Mouse (Mus musculus): ENCODE results near the gene Tuba1a. TPM values are rescaled to one million over a fixed set of nuclear protein-coding genes. Genes with fewer than 3 reads are reported as not detected.
"Not testable (repeated sequence)": the region's sequence is repeated elsewhere in the genome, so short reads cannot be mapped to it uniquely, and the experiment has no call there.

The Tuba1a gene
- polyA plus RNA-seq, 1 experiment from 2014 or later = 16,831 TPM

DNA sequence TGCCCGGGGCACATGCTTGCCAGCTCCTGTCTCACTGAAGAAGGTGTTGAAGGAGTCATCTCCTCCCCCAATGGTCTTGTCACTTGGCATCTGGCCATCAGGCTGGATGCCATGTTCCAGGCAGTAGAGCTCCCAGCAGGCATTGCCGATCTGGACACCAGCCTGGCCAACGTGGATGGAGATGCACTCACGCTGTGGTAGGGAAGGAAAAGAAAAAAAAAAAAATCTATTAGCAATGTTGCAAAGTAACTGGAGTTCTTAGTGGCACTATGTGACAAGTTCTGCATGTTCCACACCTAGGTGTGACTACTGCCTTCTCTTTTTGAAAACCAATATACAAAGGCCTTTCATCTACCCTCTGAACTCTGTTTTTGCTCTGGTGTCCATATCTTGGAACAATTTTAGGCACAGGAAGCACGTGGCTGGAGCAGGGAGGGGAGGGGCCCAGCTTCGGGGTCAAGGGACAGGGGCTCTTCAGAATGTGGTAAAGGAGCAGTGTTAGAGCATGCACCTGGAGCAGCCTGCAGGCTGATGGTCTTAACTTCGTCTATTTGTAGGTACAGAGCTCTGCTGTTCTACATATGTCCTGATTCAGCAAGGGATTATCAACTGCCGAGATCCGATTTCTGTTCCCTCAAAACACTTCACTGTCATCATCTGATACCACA, 20.4 kb downstream of the Tuba1a start:
- H3K27ac ChIP-seq (ENCODE audit: low read length) = peak overlapping the region; percentile 84
- WGBS = 8% methylated on average over 8 of the region's 9 CpGs
- H3K27me3 ChIP-seq (replicated peaks; ENCODE audit: control insufficient read depth, insufficient read depth, low read length); H3K36me3 ChIP-seq (ENCODE audit: control insufficient read depth, insufficient read depth); H3K9me3 ChIP-seq (ENCODE audit: control insufficient read depth, low read length): not testable (repeated sequence)
- H3K9ac ChIP-seq (replicated peaks; ENCODE audit: low read depth, low read length) = peak overlapping the region; percentile 92
- peak overlapping the region; percentile 99 for H3K4me2 ChIP-seq (ENCODE audit: low read length)
- 0 out of 2 replicates have a peak, but pooled peaks have one; percentile 8 for ATAC-seq
- peaks cover 31% of the 10 kb centered on the region for H3K4me1 ChIP-seq (replicated peaks; ENCODE audit: control insufficient read depth, insufficient read depth, low read length)
- peak overlapping the region; percentile 82 for H3K4me3 ChIP-seq (replicated peaks; ENCODE audit: low read length)

DNA sequence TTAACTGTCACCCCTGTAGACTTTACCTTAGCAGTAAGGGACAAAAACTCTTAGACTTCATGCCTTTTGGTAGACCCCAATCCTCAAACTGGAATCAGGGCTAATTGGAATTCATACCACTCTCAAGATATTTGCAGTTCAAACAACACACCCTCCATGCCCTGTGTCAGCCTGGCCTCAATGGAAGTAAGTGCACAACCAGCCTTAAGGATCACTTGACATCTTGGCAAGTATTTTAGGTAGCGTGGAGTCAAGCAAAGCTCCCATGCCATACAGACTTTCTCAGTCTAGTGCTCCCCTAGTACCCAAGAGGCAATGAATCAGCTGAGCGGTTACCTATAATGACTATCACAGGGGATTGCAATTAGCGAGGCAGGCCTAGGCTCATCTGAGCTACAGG, 22.5 kb downstream of the Tuba1a start:
- 63% methylated on average over 3 of the region's 3 CpGs for WGBS
- H3K27me3 ChIP-seq (replicated peaks; ENCODE audit: control insufficient read depth, insufficient read depth, low read length) = no peaks in the 10 kb centered on the region

DNA sequence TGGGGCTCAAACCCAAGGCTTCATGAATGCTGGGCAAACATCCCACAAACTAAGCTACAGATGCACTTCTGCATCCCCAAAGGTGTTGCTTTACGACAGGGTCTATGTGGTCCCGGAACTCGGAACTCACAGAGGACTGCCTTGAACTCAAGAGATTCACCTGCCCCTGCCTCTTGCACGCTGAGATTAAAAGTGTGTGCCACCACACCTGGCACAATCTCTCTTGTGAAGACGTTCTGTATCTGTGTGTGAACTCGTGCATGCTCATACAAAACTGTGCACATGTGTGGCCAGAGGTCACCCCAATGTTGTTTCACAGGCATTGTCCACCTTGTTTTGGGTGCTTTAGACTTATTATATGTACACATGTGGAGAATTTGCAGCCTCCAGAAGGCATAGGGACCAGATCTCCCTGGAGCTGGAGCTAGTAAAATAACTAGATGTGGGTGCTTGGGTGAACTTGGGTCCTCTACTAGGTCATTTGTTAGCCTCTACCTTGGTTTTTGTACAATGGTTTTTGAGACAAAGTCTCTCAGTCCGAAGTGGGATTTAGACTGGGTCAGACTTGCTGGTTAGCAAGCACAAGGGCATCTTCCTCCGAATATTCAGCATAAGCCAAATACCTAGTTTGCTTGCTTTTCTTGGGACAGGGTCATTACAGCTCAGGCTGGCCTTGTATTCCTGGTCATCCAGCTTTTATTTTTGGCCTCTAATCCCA, 23.3 kb downstream of the Tuba1a start:
- Histone ChIP-seq H3K4me3 (replicated peaks; ENCODE audit: low read length) (no peak overlapping the region), H3K9me3 (ENCODE audit: control insufficient read depth, low read length) (no peaks in the 10 kb centered on the region), H3K27me3 (replicated peaks; ENCODE audit: control insufficient read depth, insufficient read depth, low read length) (no peaks in the 10 kb centered on the region), H3K36me3 (ENCODE audit: control insufficient read depth, insufficient read depth) (peaks cover 5% of the 10 kb centered on the region; the same call in 1 of the 2 replicates), H3K4me2 (ENCODE audit: low read length) (no peak overlapping the region), H3K4me1 (replicated peaks; ENCODE audit: control insufficient read depth, insufficient read depth, low read length) (peaks cover 23% of the 10 kb centered on the region), H3K27ac (ENCODE audit: low read length) (no peak overlapping the region), H3K9ac (replicated peaks; ENCODE audit: low read depth, low read length) (no peak overlapping the region)
- 51% methylated on average over 8 of the region's 8 CpGs for WGBS
- ATAC-seq = no peak

More for the DNA sequence above, 22.5 kb downstream of the Tuba1a start:
- Histone ChIP-seq H3K4me2 (ENCODE audit: low read length) (no peak overlapping the region), H3K9ac (replicated peaks; ENCODE audit: low read depth, low read length) (no peak overlapping the region), H3K4me1 (replicated peaks; ENCODE audit: control insufficient read depth, insufficient read depth, low read length) (peaks cover 31% of the 10 kb centered on the region), H3K27ac (ENCODE audit: low read length) (no peak overlapping the region), H3K9me3 (ENCODE audit: control insufficient read depth, low read length) (no peaks in the 10 kb centered on the region), H3K4me3 (replicated peaks; ENCODE audit: low read length) (no peak overlapping the region), H3K36me3 (ENCODE audit: control insufficient read depth, insufficient read depth) (peaks cover 5% of the 10 kb centered on the region; the same call in 1 of the 2 replicates)
- no peak for ATAC-seq

DNA sequence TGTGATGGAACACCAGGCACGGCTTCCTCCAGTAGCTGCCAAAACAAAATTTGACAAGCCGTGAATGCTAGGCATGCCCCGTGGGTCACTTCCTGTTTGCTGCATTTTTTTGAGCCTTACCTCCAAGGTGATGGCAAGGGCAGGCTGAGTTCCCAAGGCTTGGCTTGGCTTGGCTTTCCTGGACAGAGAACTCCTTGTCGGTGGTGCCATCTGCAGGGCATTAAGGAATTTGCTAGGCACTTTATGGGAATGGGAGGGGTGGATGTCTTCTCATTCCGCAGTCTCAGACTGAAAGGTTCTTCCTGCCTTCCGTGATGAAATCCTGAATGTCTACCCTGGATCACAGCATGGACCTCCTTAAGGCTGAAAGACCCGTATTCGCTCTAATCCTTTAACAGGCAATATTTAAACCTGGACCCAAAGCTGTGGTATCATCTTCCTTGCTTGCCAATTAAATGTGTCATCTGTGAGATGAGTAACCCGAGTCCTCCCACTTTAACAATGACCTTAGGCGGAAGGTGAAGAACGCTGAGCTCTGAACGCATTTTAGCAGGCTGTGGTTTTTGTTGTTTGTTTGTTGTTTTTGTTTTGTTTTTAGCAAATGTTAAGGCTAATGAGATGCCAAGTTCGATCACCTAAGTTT, 24.8 kb downstream of the Tuba1a start:
- 13% methylated on average over 13 of the region's 13 CpGs for WGBS
- no peaks in the 10 kb centered on the region for H3K27me3 ChIP-seq (replicated peaks; ENCODE audit: control insufficient read depth, insufficient read depth, low read length)
- no peak overlapping the region for H3K9ac ChIP-seq (replicated peaks; ENCODE audit: low read depth, low read length)
- peaks cover 5% of the 10 kb centered on the region; the same call in 1 of the 2 replicates for H3K36me3 ChIP-seq (ENCODE audit: control insufficient read depth, insufficient read depth)
- ATAC-seq = peak; percentile 48; the same call in 1 of the 2 replicates
- peaks cover 21% of the 10 kb centered on the region for H3K4me1 ChIP-seq (replicated peaks; ENCODE audit: control insufficient read depth, insufficient read depth, low read length)
- no peak overlapping the region for H3K4me3 ChIP-seq (replicated peaks; ENCODE audit: low read length)
- 0 out of 2 replicates have a peak overlapping the region, but pooled peaks have one; percentile 11 for H3K4me2 ChIP-seq (ENCODE audit: low read length)
- no peaks in the 10 kb centered on the region for H3K9me3 ChIP-seq (ENCODE audit: control insufficient read depth, low read length)
- no peak overlapping the region for H3K27ac ChIP-seq (ENCODE audit: low read length)

DNA sequence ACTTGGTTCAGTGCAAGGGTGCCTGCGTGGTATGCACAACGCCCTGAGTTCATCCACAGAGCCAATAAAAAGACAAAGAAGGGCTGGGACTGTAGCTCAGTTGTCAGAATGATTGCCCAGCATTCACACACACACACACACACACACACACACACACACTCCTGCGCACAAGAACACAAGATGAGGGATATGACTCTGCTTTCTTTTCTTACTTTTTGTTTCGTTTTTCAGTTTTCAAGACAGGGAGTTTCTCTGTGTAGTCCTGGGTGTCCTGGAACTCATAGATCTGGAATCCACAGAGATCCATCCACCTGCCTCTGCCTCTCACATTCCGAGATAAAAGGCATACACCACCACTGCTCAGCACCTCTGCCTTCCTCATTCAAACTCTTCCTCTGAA, 25.9 kb downstream of the Tuba1a start:
- 75% methylated on average over 5 of the region's 5 CpGs for WGBS
- Histone ChIP-seq H3K9ac (replicated peaks; ENCODE audit: low read depth, low read length) (no peak overlapping the region), H3K27me3 (replicated peaks; ENCODE audit: control insufficient read depth, insufficient read depth, low read length) (no peaks in the 10 kb centered on the region), H3K4me1 (replicated peaks; ENCODE audit: control insufficient read depth, insufficient read depth, low read length) (peaks cover 16% of the 10 kb centered on the region; the same call in 1 of the 2 replicates), H3K9me3 (ENCODE audit: control insufficient read depth, low read length) (no peaks in the 10 kb centered on the region), H3K27ac (ENCODE audit: low read length) (no peak overlapping the region), H3K36me3 (ENCODE audit: control insufficient read depth, insufficient read depth) (peaks cover 5% of the 10 kb centered on the region; the same call in 1 of the 2 replicates), H3K4me2 (ENCODE audit: low read length) (no peak overlapping the region), H3K4me3 (replicated peaks; ENCODE audit: low read length) (no peak overlapping the region)
- no peak for ATAC-seq

DNA sequence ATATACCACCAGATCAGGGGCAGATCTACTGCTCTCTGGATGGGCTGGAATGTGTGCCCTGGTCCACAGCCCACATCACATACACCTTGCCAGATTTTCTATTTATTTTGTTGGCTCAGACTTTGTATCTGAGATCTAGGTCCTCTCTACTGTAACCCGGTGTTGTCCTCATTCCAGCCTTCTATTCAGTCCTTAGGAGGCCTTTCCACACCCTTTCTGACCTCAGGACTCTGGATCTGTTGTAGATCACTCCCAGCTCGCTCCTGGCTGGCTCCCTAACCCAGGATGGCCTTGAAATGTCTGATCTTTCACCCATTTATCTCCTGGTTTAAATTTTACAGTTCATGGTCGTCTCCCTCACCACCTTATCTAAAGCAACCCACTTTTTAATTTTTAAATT, 28.8 kb downstream of the Tuba1a start:
- H3K27me3 ChIP-seq (replicated peaks; ENCODE audit: control insufficient read depth, insufficient read depth, low read length) = no peaks in the 10 kb centered on the region
- no peaks in the 10 kb centered on the region for H3K9me3 ChIP-seq (ENCODE audit: control insufficient read depth, low read length)
- no peak overlapping the region for H3K4me3 ChIP-seq (replicated peaks; ENCODE audit: low read length)
- H3K27ac ChIP-seq (ENCODE audit: low read length) = no peak overlapping the region
- 82% methylated on average over 3 of the region's 3 CpGs for WGBS
- H3K36me3 ChIP-seq (ENCODE audit: control insufficient read depth, insufficient read depth) = no peaks in the 10 kb centered on the region
- H3K9ac ChIP-seq (replicated peaks; ENCODE audit: low read depth, low read length) = no peak overlapping the region
- no peak overlapping the region for H3K4me2 ChIP-seq (ENCODE audit: low read length)
- peaks cover 6% of the 10 kb centered on the region; the same call in 1 of the 2 replicates for H3K4me1 ChIP-seq (replicated peaks; ENCODE audit: control insufficient read depth, insufficient read depth, low read length)
- ATAC-seq = no peak

DNA sequence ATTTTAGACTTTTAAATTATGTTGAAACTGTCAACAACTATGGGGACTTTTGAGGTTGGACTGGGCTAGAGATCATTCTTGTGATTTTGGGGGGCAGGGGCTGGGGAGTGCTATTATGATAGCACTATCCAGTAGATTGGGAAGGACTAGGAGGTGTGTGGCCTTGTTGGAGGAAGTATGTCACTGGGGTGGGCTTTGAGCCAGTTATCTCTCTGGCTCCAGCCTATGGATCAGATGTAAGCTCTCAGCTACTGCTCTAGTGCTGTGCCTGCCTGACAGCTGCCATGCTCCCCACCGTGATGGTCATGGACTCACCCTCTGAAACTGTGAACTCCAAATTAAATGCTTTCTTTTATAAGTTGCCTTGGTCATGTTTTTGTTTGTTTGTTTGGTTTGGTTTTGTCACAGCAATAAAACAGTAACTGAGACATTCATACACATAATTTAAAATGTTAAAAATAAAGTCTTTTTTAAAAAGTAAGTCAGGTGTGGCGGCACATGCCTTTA, 30.4 kb downstream of the Tuba1a start:
- ATAC-seq = no peak
- Histone ChIP-seq H3K4me1 (replicated peaks; ENCODE audit: control insufficient read depth, insufficient read depth, low read length) (peaks cover 6% of the 10 kb centered on the region), H3K9ac (replicated peaks; ENCODE audit: low read depth, low read length) (no peak overlapping the region), H3K27ac (ENCODE audit: low read length) (no peak overlapping the region), H3K36me3 (ENCODE audit: control insufficient read depth, insufficient read depth) (no peaks in the 10 kb centered on the region), H3K4me2 (ENCODE audit: low read length) (no peak overlapping the region), H3K4me3 (replicated peaks; ENCODE audit: low read length) (no peak overlapping the region), H3K9me3 (ENCODE audit: control insufficient read depth, low read length) (no peaks in the 10 kb centered on the region), H3K27me3 (replicated peaks; ENCODE audit: control insufficient read depth, insufficient read depth, low read length) (no peaks in the 10 kb centered on the region)
- WGBS = 89% methylated on average over 2 of the region's 2 CpGs

DNA sequence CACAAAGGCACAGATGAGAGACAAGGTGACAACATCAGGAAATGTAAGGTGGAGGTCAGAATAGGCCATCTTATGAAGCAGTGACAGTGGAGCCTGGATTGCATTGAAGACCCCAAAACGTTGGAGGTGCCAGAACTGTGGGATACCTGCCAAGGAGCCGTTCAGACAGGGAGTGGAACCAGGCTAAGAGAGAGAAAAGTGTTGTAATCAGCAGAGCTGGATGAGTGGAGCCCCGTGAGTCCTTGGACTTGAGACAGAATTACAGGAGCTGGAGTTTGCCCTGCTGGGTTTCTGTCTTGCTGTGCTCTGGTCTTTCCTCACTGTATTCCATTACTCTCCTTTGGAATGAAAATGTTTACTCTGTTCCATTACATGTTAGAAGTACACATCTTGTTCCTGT, 30.9 kb downstream of the Tuba1a start:
- Histone ChIP-seq H3K9me3 (ENCODE audit: control insufficient read depth, low read length) (no peaks in the 10 kb centered on the region), H3K36me3 (ENCODE audit: control insufficient read depth, insufficient read depth) (no peaks in the 10 kb centered on the region), H3K9ac (replicated peaks; ENCODE audit: low read depth, low read length) (no peak overlapping the region), H3K4me3 (replicated peaks; ENCODE audit: low read length) (no peak overlapping the region), H3K4me2 (ENCODE audit: low read length) (no peak overlapping the region), H3K27ac (ENCODE audit: low read length) (no peak overlapping the region), H3K4me1 (replicated peaks; ENCODE audit: control insufficient read depth, insufficient read depth, low read length) (peaks cover 6% of the 10 kb centered on the region), H3K27me3 (replicated peaks; ENCODE audit: control insufficient read depth, insufficient read depth, low read length) (no peaks in the 10 kb centered on the region)
- ATAC-seq = no peak
- WGBS = 35% methylated on average over 3 of the region's 3 CpGs

DNA sequence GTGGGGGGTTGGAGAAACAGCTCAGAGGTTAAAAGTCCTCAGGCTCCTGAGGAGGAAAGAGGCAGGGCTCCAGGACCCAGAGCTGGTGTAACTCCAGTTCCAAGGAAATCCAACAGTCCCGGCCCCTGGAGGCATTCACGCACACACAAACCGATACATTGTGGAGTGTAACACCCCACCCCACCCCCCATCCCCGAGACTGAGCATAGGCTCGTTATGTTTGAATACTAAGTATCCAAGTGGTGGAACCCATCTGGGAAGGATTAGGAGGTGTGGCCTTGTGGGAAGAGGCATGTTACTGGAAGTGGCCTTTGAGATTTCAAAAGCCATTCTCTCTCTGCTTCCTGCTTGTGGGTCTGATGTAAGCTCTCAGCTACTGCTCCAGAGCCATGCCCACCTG, 32.0 kb downstream of the Tuba1a start:
- H3K27ac ChIP-seq (ENCODE audit: low read length) = no peak overlapping the region
- H3K4me2 ChIP-seq (ENCODE audit: low read length) = no peak overlapping the region
- H3K27me3 ChIP-seq (replicated peaks; ENCODE audit: control insufficient read depth, insufficient read depth, low read length) = no peaks in the 10 kb centered on the region
- H3K9me3 ChIP-seq (ENCODE audit: control insufficient read depth, low read length) = no peaks in the 10 kb centered on the region
- H3K4me3 ChIP-seq (replicated peaks; ENCODE audit: low read length) = no peak overlapping the region
- no peak for ATAC-seq
- no peak overlapping the region for H3K9ac ChIP-seq (replicated peaks; ENCODE audit: low read depth, low read length)
- peaks cover 9% of the 10 kb centered on the region for H3K4me1 ChIP-seq (replicated peaks; ENCODE audit: control insufficient read depth, insufficient read depth, low read length)
- 54% methylated on average over 5 of the region's 5 CpGs for WGBS
- H3K36me3 ChIP-seq (ENCODE audit: control insufficient read depth, insufficient read depth) = no peaks in the 10 kb centered on the region

All from forebrain, embryonic 16.5 days (tissue).